Mouse (Mus musculus) limb, embryonic 15.5 days (tissue): ENCODE data around the gene Lime1. TPM values are rescaled to one million over a fixed set of nuclear protein-coding genes. Genes with fewer than 3 reads are reported as not detected.
A peak's percentile ranks its signal among the peaks of the same experiment; 100 is the strongest.

ENCODE experiments used
- ATAC-seq: fragments of 200-750 bp; cut with Nextera tagmentation; 2 replicates; pipeline ENCODE4 v1.8.0; 2017; ENCODE audit warnings: low read depth, moderate TSS enrichment; ENCODE audit not compliant: insufficient number of reproducible peaks, low FRiP score, low TSS enrichment
- H3K27ac ChIP-seq: fragments of 300-500 bp; sonication (generic); 2 replicates; pipeline ENCODE4 v1.5.1; 2015; ENCODE audit warnings: moderate library complexity, mild to moderate bottlenecking, inconsistent platforms
- H3K27me3 ChIP-seq: fragments of 300-500 bp; sonication (generic); 2 replicates; pipeline ENCODE4 v1.6.1; 2015; ENCODE audit warnings: inconsistent platforms
- H3K36me3 ChIP-seq: fragments of 300-500 bp; sonication (generic); 2 replicates; pipeline ENCODE4 v1.6.1; 2015; ENCODE audit warnings: inconsistent platforms
- H3K4me1 ChIP-seq: fragments of 300-500 bp; sonication (generic); 2 replicates; pipeline ENCODE4 v1.6.1; 2015; ENCODE audit warnings: inconsistent platforms
- H3K4me2 ChIP-seq: fragments of 300-500 bp; sonication (generic); 2 replicates; pipeline ENCODE4 v1.6.1; 2015; ENCODE audit warnings: mild to moderate bottlenecking, inconsistent platforms
- H3K4me3 ChIP-seq: fragments of 300-500 bp; sonication (generic); 2 replicates; pipeline ENCODE4 v1.5.1; 2015; ENCODE audit warnings: mild to moderate bottlenecking, inconsistent platforms
- H3K9ac ChIP-seq: fragments of 300-500 bp; sonication (generic); 2 replicates; pipeline ENCODE4 v1.6.1; 2015; ENCODE audit warnings: inconsistent platforms
- H3K9me3 ChIP-seq: fragments of 300-500 bp; sonication (generic); 2 replicates; pipeline ENCODE4 v1.6.1; 2016; ENCODE audit warnings: inconsistent platforms
- WGBS: fragments of 180-500 bp; shearing (Covaris S2); methylation state at CpG from one replicate; pipeline ENCODE4 v1.1.7; 2015; 5-methylcytosine and 5-hydroxymethylcytosine counted together
- polyA plus RNA-seq: library from polyadenylated mRNA; unstranded; fragments of >200 nt; fragmentation: Nextera tagmentation; extraction: Ambion mirVana; gene quantifications from 2 replicates; pipeline ENCODE4 v1.2.1, GENCODE M21; 2015

Gene Lime1
- polyA plus RNA-seq, 1 experiment from 2014 or later = 23.7 TPM

DNA sequence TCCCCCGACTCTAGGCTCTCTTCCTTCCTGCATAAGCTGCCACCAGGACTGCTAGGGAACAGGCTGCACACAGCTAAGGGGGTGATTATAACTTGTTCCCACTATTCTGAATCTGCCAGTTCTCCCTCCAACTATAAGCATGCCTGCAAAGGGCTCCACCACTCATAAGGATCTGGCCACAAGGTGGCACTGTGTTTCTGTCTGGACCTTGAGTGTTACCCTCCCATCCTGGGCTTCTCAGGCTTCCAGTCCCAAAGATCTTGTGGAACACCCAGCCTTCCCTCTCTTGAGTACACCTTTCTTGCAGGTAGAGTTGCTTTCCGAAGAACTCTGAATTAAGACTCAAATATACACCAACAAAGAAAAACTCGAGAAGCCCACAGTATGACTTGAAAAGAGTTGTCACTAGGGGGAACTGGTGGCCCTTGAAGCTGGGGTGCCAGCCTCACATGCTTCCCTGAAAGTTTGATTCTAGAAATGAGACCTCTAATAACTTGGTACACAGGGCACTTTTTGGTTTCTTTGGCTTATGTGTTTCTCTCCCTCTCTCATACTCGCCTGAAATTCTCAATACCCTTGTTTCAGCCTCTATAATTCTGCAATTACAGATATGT, 12.8 kb downstream of the Lime1 start:
- H3K4me3 ChIP-seq = no peak overlapping the region
- no peaks in the 10 kb centered on the region for H3K27me3 ChIP-seq
- no peak overlapping the region for H3K9ac ChIP-seq
- no peak overlapping the region for H3K4me2 ChIP-seq
- peak; percentile 59; the same call in 1 of the 2 replicates for ATAC-seq
- 26% methylated on average over 4 of the region's 4 CpGs for WGBS
- H3K36me3 ChIP-seq = peaks cover 3% of the 10 kb centered on the region; the same call in 1 of the 2 replicates
- H3K4me1 ChIP-seq = no peaks in the 10 kb centered on the region
- H3K9me3 ChIP-seq = no peaks in the 10 kb centered on the region
- H3K27ac ChIP-seq = no peak overlapping the region

GRCm38 (mm10) chr2:181394086-181394485, 14.2 kb downstream of the Lime1 start:
- no peaks in the 10 kb centered on the region for H3K27me3 ChIP-seq
- no peak overlapping the region for H3K4me3 ChIP-seq
- H3K9me3 ChIP-seq = no peaks in the 10 kb centered on the region
- no peak overlapping the region for H3K9ac ChIP-seq
- H3K36me3 ChIP-seq = peaks cover 3% of the 10 kb centered on the region; the same call in 1 of the 2 replicates
- no peak overlapping the region for H3K27ac ChIP-seq
- no peak for ATAC-seq
- H3K4me1 ChIP-seq = no peaks in the 10 kb centered on the region
- no peak overlapping the region for H3K4me2 ChIP-seq
- 81% methylated on average over 3 of the region's 3 CpGs for WGBS

DNA sequence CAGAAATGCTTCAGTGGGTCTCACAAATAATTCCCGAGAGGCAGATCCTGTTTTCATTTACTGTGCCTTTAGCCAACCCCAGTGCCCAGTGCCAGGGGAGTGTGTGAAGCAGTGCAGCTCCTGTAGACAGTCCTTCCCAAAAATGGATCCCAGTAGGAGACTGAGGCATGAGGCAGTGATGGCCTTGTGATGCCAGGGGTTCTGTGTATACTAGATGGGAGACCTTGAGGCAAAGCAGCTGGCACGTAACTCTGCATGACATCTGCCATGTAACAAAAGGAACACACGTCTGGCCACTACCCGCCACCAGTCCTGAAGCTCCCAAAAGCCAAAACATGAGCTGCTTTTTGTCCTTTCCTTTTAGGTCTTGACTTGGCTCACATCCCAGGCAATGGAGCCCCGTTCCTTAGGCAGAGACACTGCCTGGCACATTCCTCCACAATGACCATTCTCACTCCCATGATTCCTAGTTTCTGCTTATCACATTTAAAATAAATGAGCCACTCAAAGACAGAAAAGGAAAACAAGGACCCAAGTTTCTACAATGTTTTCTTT, 17.4 kb downstream of the Lime1 start:
- no peak overlapping the region for H3K27ac ChIP-seq
- H3K4me2 ChIP-seq = no peak overlapping the region
- no peak for ATAC-seq
- no peaks in the 10 kb centered on the region for H3K9me3 ChIP-seq
- no peak overlapping the region for H3K4me3 ChIP-seq
- no peak overlapping the region for H3K9ac ChIP-seq
- no peaks in the 10 kb centered on the region for H3K27me3 ChIP-seq
- no peaks in the 10 kb centered on the region for H3K36me3 ChIP-seq
- H3K4me1 ChIP-seq = no peaks in the 10 kb centered on the region
- WGBS = 66% methylated on average over 5 of the region's 5 CpGs

DNA sequence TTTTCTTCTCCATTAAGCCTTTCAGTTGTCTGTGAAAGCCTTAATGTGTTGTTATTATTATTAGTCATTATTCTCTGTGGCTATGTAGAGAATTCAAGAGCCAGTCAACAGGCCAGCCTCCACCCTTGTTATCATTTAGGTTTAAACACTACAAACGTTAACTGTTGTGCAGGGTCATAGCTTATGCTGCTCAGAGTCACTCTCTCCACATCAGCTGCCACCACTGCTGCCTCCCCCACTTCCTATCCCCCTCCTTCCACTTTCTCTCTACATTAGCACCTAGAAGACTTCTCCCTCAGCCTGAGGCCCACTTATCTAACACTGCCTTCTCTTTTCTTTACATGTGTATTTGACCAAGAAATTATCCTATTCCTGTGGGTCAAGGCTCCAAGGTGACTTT, 21.6 kb downstream of the Lime1 start:
- Histone ChIP-seq H3K9me3 (no peaks in the 10 kb centered on the region), H3K27ac (no peak overlapping the region), H3K4me1 (no peaks in the 10 kb centered on the region), H3K36me3 (no peaks in the 10 kb centered on the region), H3K4me3 (no peak overlapping the region), H3K9ac (no peak overlapping the region), H3K27me3 (no peaks in the 10 kb centered on the region), H3K4me2 (no peak overlapping the region)
- no peak for ATAC-seq
- WGBS = 17% methylated on average over 1 of the region's 1 CpGs

DNA sequence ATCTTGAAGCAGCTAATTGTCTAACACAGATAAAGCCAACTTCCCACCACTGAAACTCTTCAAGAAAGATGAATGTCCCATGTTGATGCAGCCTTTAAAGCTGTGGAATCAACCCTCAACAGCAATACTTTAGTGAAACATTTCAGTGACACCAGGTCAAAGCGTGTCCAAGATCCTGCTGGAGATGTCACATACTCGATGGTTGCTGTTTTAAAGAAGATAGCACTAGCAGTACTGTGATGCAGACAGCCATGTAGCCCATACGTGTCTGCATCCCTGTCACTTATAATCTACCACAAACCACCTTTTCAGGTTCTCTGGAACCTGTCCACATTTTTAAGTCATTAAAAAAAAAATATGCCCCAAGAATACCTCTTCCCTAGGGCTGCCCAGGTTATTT, 23.8 kb downstream of the Lime1 start:
- H3K9ac ChIP-seq = no peak overlapping the region
- no peaks in the 10 kb centered on the region for H3K27me3 ChIP-seq
- H3K4me2 ChIP-seq = no peak overlapping the region
- no peaks in the 10 kb centered on the region for H3K36me3 ChIP-seq
- H3K4me1 ChIP-seq = no peaks in the 10 kb centered on the region
- 87% methylated on average over 3 of the region's 3 CpGs for WGBS
- no peak overlapping the region for H3K27ac ChIP-seq
- no peaks in the 10 kb centered on the region for H3K9me3 ChIP-seq
- ATAC-seq = no peak
- no peak overlapping the region for H3K4me3 ChIP-seq

DNA sequence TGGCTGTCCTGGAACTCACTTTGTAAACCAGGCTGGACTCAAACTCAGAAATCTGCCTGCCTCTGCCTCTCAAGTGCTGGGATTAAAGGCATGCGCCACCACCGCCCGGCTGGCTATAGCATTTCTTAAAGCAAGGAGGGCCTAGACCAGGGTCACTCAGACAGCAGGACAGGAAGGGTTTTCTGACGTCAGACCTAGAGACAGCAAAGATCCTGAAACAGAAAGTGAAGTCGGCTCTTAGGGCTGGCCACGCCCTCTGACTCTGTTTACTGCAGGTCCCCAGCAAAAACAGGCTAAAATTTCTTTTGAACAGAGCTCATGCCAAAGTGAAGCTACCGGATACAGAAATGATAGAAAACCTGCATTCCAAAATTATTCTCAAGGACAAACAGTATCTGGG, 29.8 kb downstream of the Lime1 start:
- Histone ChIP-seq H3K27me3 (no peaks in the 10 kb centered on the region), H3K4me1 (no peaks in the 10 kb centered on the region), H3K9ac (no peak overlapping the region), H3K4me3 (no peak overlapping the region), H3K36me3 (no peaks in the 10 kb centered on the region), H3K4me2 (no peak overlapping the region), H3K27ac (no peak overlapping the region), H3K9me3 (no peaks in the 10 kb centered on the region)
- no peak for ATAC-seq
- WGBS = 77% methylated on average over 7 of the region's 7 CpGs

DNA sequence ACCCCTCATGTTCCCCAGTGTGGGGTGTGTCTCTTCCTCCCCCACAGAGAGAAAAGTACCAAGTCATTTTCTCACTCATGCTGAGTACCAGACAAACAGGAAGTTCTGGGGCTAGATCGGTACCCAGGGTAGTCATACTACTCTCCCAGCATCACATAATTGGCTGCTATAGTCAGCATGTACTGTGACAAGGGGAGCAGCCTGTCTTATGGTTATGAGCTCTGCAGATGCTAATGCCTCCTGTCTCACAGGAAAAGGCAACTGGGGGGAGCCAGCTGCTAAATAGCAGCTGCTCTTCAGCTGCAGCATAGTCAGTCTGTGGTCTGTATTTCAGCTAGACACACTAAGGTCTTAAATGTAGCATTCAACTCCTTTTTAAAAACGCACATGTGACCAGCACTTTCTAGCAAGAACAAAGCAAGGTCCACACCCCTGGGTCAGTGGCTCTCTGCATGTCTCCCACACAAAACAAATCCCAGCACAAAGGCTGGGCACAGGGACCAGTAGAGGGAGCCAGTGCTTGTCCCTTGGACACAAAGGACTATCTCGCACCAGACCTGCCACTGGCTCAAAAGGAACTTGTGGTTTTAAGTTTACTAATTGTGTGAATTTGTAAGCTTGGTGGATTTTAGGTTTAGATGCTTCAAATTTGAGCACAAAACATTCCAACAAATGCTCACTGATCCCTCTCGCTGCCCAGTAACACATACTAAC, 31.0 kb downstream of the Lime1 start:
- no peak for ATAC-seq
- H3K27ac ChIP-seq = no peak overlapping the region
- no peaks in the 10 kb centered on the region for H3K9me3 ChIP-seq
- no peak overlapping the region for H3K9ac ChIP-seq
- H3K36me3 ChIP-seq = no peaks in the 10 kb centered on the region
- H3K4me3 ChIP-seq = no peak overlapping the region
- no peaks in the 10 kb centered on the region for H3K27me3 ChIP-seq
- no peak overlapping the region for H3K4me2 ChIP-seq
- no peaks in the 10 kb centered on the region for H3K4me1 ChIP-seq
- WGBS = 53% methylated on average over 4 of the region's 4 CpGs

DNA sequence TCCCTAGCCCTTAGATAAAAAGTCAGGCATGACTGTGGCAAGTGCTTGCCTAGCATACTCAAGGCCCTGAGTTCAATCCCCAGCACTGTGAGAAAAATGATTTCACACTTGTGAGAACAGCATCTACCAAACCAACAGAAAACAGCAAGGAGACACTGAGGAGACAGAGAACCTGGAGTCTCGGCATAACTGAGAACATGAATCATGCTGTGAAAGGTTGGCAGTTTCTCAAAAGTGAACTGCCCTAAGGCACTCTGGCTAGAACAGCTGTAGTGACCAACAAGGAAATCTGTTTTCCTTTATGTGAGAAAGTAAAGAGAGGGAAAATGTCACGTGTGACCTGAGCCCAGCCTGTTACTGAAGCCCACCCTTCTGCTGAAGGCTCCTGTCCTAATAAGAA, 33.3 kb downstream of the Lime1 start:
- Histone ChIP-seq H3K4me2 (no peak overlapping the region), H3K4me3 (no peak overlapping the region), H3K36me3 (no peaks in the 10 kb centered on the region), H3K9ac (no peak overlapping the region), H3K27me3 (no peaks in the 10 kb centered on the region), H3K4me1 (no peaks in the 10 kb centered on the region), H3K9me3 (no peaks in the 10 kb centered on the region), H3K27ac (no peak overlapping the region)
- ATAC-seq = no peak
- whole genome bisulfite sequencing = 20% methylated on average over 2 of the region's 2 CpGs

DNA sequence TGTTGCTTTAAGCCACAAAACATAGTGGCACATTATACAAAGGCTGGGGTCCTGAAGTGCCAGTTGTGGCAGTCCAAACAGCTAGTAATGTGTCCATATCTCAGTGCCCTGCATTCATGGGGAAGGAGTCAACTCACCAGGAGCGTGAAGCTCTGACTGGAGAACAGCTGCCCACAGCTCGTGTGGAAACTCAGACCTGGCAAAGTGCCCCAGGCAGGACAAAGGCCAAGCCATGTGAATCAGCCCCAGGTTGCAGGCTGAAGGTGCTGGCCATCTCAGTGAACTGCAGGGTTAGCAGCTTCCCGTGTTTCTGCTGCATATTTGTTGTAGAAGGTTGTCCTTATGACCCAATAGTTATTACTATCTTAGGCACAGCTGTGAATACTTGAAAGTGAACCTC, 36.1 kb downstream of the Lime1 start:
- WGBS = 51% methylated on average over 3 of the region's 3 CpGs
- H3K4me2 ChIP-seq = no peak overlapping the region

DNA sequence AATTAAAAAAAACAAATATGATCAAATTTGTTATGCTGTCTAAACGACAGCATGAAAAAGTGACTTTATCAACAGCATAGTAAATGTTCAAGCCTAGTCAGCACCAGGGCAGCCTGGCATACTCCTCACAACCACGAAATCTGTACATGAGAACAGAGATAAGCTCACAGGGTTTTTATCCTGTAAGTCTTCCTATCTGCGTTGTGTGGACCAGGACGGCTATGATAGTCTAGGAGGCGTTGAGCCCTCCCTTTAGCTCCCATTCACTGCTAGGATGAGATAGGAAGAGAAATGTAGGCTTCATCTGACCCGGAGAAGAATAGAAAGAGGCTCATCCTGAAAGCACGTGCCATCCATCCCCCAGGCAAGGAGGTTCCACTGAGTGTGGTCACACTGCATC, 39.5 kb downstream of the Lime1 start:
- Histone ChIP-seq H3K4me3 (no peak overlapping the region), H3K9me3 (no peaks in the 10 kb centered on the region), H3K36me3 (no peaks in the 10 kb centered on the region), H3K4me1 (no peaks in the 10 kb centered on the region), H3K9ac (no peak overlapping the region), H3K27ac (no peak overlapping the region), H3K4me2 (no peak overlapping the region), H3K27me3 (no peaks in the 10 kb centered on the region)
- 77% methylated on average over 7 of the region's 7 CpGs for WGBS
- no peak for ATAC-seq

More for the DNA sequence above, 36.1 kb downstream of the Lime1 start:
- Histone ChIP-seq H3K27ac (no peak overlapping the region), H3K9me3 (no peaks in the 10 kb centered on the region), H3K4me1 (no peaks in the 10 kb centered on the region), H3K27me3 (no peaks in the 10 kb centered on the region), H3K36me3 (no peaks in the 10 kb centered on the region), H3K9ac (no peak overlapping the region), H3K4me3 (no peak overlapping the region)
- ATAC-seq = no peak

- Histone ChIP-seq H3K27ac (no peak overlapping the region), H3K27me3 (no peaks in the 10 kb centered on the region), H3K9ac (no peak overlapping the region), H3K36me3 (no peaks in the 10 kb centered on the region), H3K4me3 (no peak overlapping the region), H3K4me1 (no peaks in the 10 kb centered on the region), H3K9me3 (no peaks in the 10 kb centered on the region), H3K4me2 (no peak overlapping the region)
- WGBS = 89% methylated on average over 4 of the region's 4 CpGs
- ATAC-seq = no peak
Measured at GRCm38 (mm10) chr2:181420426-181420825, 40.5 kb downstream of the Lime1 start.

DNA sequence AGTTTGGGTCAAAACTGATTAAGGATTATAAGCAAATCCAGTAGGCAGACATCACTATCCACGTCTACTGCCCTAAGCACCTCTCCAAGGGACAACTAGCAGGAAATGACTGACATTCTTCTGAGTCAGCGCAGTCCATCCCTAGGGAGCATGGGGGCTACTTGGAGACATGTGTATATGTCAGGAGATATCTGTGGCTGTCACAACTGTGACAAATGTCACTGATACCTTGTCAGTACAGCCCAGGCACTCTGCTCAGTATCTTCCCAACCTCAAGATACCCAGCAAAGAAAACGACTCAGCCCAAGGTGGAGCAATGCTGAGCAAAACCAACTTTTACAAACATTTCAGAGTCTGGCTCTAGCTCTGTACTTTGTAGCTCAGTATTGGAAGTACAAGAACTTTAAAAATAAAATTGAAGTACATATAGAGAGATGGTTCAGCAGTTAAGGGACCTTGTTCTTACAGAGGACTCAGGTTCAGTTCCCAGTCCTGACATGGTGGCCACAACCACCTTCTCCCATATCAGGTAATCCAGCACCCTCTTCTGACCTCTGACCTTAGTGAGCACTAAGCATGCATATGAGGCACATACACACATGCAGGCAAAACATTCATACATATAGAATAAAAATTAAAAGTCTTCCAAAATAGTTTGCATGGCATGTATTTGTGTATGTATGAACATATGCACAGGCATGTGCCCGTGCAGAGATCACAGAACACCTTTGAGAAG, 41.2 kb downstream of the Lime1 start:
- H3K4me3 ChIP-seq = no peak overlapping the region
- WGBS = 66% methylated on average over 4 of the region's 4 CpGs
- H3K4me2 ChIP-seq = no peak overlapping the region
- no peak overlapping the region for H3K9ac ChIP-seq
- H3K4me1 ChIP-seq = no peaks in the 10 kb centered on the region
- H3K36me3 ChIP-seq = no peaks in the 10 kb centered on the region
- ATAC-seq = no peak
- no peaks in the 10 kb centered on the region for H3K9me3 ChIP-seq
- H3K27ac ChIP-seq = no peak overlapping the region
- no peaks in the 10 kb centered on the region for H3K27me3 ChIP-seq
